Mouse (Mus musculus): ENCODE measurements around the gene Samsn1. TPM values are rescaled to one million over a fixed set of nuclear protein-coding genes. Genes with fewer than 3 reads are reported as not detected.
A peak's percentile ranks its signal among the peaks of the same experiment; 100 is the strongest.
"Not testable (repeated sequence)": the region's sequence is repeated elsewhere in the genome, so short reads cannot be mapped to it uniquely, and the experiment has no call there.

Gene Samsn1
- polyA plus RNA-seq, 1 experiment from 2014 or later, result 1.3 TPM

DNA sequence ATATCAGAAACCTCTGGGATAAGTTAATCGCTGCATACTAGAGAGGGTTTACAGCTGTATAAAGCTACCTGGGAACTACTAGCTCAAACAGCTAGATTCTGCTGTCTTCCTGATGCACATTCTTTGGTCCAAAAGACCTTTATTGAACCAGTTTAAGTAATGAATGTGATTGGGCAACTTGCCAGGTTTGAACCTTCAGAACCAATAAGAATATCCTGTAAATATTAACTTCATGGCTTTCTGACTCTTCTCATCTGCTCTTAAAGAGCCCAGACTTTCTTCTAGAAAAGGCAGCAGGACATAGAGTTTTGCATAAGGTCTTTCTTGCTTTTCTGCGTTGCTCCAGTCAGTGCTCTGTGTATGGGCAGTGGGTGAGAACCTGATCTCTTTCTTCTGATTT is 165.7 kb downstream of the Samsn1 start:
- Histone ChIP-seq H3K9me3 (no peaks in the 10 kb centered on the region), H3K27me3 (replicated peaks) (no peaks in the 10 kb centered on the region), H3K36me3 (replicated peaks) (no peaks in the 10 kb centered on the region), H3K9ac (no peak overlapping the region), H3K4me2 (no peak overlapping the region), H3K27ac (no peak overlapping the region), H3K4me3 (no peak overlapping the region), H3K4me1 (no peaks in the 10 kb centered on the region)
- WGBS, result 73% methylated on average over 2 of the region's 2 CpGs
- no peak for ATAC-seq (replicated peaks)

DNA sequence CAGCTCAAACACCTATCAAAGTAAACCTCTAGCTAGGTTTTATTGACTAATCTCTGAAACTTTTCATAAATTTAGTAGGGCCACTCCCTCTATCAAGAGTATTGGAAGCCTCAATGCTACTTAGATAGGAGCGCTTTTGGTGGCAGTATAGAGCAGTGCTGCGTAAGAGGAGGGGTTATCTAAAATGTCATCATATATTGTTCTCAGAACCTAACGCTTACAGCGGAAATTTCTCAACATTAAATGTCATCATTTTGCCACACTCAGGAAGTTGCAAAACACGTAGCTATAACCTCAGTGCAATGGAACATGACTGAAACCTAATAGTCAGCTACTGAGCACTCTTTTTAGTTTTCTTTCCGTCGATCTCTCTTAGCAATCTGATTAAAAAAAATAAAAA is 166.7 kb downstream of the Samsn1 start:
- Histone ChIP-seq H3K9me3 (no peaks in the 10 kb centered on the region), H3K9ac (no peak overlapping the region), H3K4me3 (no peak overlapping the region), H3K36me3 (replicated peaks) (no peaks in the 10 kb centered on the region), H3K4me1 (no peaks in the 10 kb centered on the region), H3K27me3 (replicated peaks) (no peaks in the 10 kb centered on the region), H3K27ac (no peak overlapping the region), H3K4me2 (no peak overlapping the region)
- no peak for ATAC-seq (replicated peaks)
- WGBS, result 95% methylated on average over 7 of the region's 7 CpGs

DNA sequence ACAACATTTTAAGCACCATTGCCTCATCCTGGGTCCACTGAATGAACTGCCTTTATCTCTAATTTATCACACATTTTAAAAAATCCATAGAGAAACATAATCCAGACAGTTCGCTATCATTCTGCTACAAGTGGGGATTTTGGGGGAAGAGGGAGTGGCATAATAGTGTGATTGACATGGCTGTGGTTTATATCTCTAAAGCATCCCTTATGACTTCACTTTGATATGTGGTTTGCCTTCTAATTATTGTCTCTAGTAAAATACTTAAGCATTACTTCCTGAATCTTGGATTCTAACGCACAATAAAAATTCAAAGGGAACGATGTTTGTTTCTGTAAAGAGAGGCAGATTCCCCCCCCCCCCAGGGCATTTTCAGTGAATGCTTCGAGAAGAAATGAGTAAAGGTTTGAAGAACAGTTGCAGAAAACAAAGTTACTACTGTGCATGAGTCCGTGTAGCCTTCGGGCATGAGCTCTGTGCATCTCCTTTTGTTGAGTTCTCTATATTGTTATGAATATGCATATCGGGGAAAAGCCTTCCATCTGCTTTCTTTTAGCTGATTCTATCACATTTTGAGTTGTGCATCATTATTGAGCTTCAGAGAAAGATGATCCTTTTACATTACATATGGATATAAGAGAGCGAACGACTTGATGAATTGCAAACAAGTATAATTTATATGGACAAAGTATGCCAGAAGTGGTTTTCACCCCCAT is 168.4 kb downstream of the Samsn1 start:
- Histone ChIP-seq H3K9ac (no peak overlapping the region), H3K27ac (no peak overlapping the region), H3K4me1 (no peaks in the 10 kb centered on the region), H3K9me3 (no peaks in the 10 kb centered on the region), H3K4me3 (no peak overlapping the region), H3K4me2 (no peak overlapping the region), H3K27me3 (replicated peaks) (no peaks in the 10 kb centered on the region), H3K36me3 (replicated peaks) (no peaks in the 10 kb centered on the region)
- 86% methylated on average over 9 of the region's 9 CpGs for WGBS
- no peak for ATAC-seq (replicated peaks)

DNA sequence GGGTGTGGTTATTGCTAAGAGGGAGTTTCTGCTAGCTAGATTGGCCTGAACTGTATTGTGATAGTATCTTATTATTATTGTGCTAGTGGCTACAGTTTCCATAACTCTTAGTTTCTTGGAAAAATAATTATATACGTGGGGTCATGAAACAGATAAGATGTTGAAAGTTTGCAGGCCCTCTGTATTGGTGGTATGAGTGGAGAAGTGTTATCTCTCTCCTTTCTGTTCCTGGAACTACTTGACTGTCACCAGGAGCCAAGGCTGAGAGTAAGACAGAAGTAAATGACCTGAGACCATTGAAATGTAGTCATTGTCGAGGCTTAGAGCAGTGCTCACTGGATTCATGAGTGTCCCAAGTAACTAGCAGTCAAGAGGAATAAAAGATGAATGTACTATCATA is 169.6 kb downstream of the Samsn1 start:
- Histone ChIP-seq H3K27ac (no peak overlapping the region), H3K4me1 (no peaks in the 10 kb centered on the region), H3K4me3 (no peak overlapping the region)

DNA sequence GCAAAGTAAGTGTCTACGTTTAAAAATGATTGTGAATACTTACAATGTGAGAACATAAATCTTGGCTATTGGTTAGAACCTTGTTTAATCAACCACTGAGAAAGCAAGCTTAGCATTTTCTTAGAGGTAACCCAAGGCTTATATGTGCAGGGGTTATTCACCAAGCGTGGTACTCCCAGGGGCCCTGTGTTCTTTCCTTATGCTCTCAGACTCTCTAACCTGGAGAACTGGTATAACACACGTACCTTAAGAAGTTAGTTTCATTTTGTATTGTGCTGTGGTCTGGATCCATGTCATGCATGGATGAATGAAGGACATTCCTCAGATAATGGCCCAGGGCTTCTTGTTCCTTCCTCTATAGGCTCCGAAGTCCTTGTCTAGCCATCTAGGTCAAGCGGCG is 173.0 kb downstream of the Samsn1 start:
- 91% methylated on average over 6 of the region's 6 CpGs for whole genome bisulfite sequencing
- H3K27me3 ChIP-seq (replicated peaks), result no peaks in the 10 kb centered on the region
- no peak overlapping the region for H3K9ac ChIP-seq
- H3K27ac ChIP-seq, result no peak overlapping the region
- H3K4me2 ChIP-seq, result no peak overlapping the region
- H3K4me1 ChIP-seq, result no peaks in the 10 kb centered on the region
- no peak for ATAC-seq (replicated peaks)
- no peaks in the 10 kb centered on the region for H3K9me3 ChIP-seq
- no peaks in the 10 kb centered on the region for H3K36me3 ChIP-seq (replicated peaks)
- no peak overlapping the region for H3K4me3 ChIP-seq

More for the DNA sequence above, 169.6 kb downstream of the Samsn1 start:
- Histone ChIP-seq H3K4me2 (no peak overlapping the region), H3K36me3 (replicated peaks) (no peaks in the 10 kb centered on the region), H3K9ac (no peak overlapping the region), H3K9me3 (no peaks in the 10 kb centered on the region), H3K27me3 (replicated peaks) (no peaks in the 10 kb centered on the region)
- WGBS, result 78% methylated on average over 2 of the region's 2 CpGs
- no peak for ATAC-seq (replicated peaks)

DNA sequence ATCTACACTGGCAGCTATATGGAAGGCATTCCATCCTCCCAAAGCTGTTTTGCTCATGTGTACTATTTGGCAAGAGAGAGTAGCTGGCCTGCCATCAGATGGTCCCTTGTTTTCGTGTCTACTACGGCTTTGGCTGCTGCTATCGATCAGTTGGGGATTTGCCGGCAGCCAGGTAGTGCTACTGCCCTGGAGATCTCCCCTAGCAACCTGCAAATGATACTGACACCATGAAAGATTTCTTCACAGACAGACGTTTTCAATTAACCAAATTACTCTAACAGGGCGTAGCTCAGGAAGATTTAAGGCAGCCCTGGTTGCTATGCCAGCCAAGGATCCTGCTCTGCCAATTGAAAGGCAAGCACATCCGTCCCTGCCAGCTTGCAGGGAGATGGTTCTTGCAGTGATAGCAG is 178.4 kb downstream of the Samsn1 start:
- no peak overlapping the region for H3K9ac ChIP-seq
- H3K4me1 ChIP-seq, result no peaks in the 10 kb centered on the region
- no peak overlapping the region for H3K27ac ChIP-seq
- H3K27me3 ChIP-seq (replicated peaks), result no peaks in the 10 kb centered on the region
- no peak overlapping the region for H3K4me3 ChIP-seq
- no peaks in the 10 kb centered on the region for H3K9me3 ChIP-seq
- H3K4me2 ChIP-seq, result no peak overlapping the region
- H3K36me3 ChIP-seq (replicated peaks), result no peaks in the 10 kb centered on the region
- WGBS, result 65% methylated on average over 7 of the region's 7 CpGs
- ATAC-seq (replicated peaks), result no peak

DNA sequence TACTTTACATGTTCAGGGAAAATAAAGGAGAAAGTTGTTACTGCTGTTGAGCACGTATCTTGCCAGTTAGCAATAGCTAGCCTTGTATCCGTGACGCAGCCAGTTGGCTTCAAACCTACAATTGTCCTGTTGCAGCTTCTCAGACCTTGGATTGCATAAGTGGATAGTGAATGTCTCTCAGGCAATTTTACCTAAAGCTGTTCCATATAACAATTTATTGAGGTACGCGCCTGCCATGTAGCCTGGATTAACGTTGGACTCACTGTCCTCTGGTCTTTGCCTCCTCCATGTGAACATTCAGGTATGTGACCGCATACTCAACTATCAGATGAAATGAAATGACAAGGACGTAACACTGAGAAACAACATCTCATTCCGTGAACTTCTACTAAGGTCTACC is 179.1 kb downstream of the Samsn1 start:
- no peaks in the 10 kb centered on the region for H3K27me3 ChIP-seq (replicated peaks)
- no peak overlapping the region for H3K27ac ChIP-seq
- WGBS, result 95% methylated on average over 9 of the region's 9 CpGs
- no peak overlapping the region for H3K9ac ChIP-seq
- no peak for ATAC-seq (replicated peaks)
- H3K4me2 ChIP-seq, result no peak overlapping the region
- no peaks in the 10 kb centered on the region for H3K4me1 ChIP-seq
- no peaks in the 10 kb centered on the region for H3K9me3 ChIP-seq
- H3K36me3 ChIP-seq (replicated peaks), result no peaks in the 10 kb centered on the region
- no peak overlapping the region for H3K4me3 ChIP-seq

DNA sequence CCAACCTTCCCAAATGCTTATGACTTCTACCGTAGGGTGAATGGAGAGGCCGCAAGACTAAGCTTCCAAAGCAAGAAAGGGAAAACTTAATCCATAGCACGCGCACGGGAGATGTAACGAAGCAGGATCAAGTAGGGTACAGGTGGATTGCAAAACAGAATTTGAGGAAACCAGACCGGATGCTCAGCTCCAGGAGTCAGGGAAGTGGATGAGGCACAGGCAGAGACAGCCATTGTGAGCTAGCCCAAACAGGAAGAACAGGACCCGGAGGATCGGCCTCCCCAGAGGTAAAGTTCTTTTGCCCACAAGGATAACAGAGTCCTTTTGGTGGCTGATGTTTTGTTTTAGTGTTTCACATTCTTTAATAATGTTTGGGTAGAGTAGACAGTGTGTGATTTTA is 179.5 kb downstream of the Samsn1 start:
- no peak overlapping the region for H3K4me3 ChIP-seq
- H3K9ac ChIP-seq, result no peak overlapping the region
- no peak overlapping the region for H3K4me2 ChIP-seq
- no peaks in the 10 kb centered on the region for H3K36me3 ChIP-seq (replicated peaks)
- no peaks in the 10 kb centered on the region for H3K4me1 ChIP-seq
- no peaks in the 10 kb centered on the region for H3K9me3 ChIP-seq
- H3K27ac ChIP-seq, result no peak overlapping the region
- no peaks in the 10 kb centered on the region for H3K27me3 ChIP-seq (replicated peaks)
- ATAC-seq (replicated peaks), result no peak
- WGBS, result 91% methylated on average over 9 of the region's 9 CpGs

DNA sequence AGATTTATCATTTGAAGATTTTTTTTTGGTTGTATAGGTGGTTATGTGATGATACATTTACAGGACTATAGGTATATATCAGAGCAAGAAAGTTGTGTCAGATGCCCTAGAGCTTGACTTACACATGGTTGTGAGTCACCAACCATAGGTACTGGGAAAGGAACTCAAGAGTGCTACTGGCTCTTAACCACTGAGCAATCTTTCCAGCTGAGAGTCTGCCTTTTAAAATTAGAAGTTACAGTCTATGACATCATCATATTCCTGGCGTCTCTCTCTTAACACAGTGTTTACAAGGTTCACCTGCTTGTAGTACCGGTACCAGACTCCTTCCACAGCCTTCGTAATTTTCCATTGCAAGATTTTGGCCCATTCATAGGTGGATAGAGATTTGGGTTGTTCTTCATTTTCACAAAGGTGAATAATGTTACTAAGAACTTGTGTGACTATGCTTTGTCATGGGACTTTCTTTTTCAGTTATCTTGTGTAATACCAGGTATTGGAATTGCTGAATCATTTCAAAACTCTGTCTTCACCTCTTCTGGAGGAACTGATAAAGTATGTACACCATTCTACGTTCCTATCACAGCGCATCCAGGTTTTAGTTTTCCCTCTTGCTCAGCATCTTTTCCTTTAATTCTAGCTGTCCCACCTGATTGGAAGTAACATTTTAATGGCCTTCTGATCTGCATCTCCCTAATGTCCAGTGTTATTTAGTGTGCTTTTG is 184.2 kb downstream of the Samsn1 start:
- Histone ChIP-seq H3K9ac (no peak overlapping the region), H3K9me3 (no peaks in the 10 kb centered on the region), H3K27ac (no peak overlapping the region), H3K4me2 (no peak overlapping the region), H3K27me3 (replicated peaks) (no peaks in the 10 kb centered on the region), H3K36me3 (replicated peaks) (no peaks in the 10 kb centered on the region), H3K4me3 (no peak overlapping the region), H3K4me1 (no peaks in the 10 kb centered on the region)
- no peak for ATAC-seq (replicated peaks)
- WGBS, result 92% methylated on average over 5 of the region's 5 CpGs

DNA sequence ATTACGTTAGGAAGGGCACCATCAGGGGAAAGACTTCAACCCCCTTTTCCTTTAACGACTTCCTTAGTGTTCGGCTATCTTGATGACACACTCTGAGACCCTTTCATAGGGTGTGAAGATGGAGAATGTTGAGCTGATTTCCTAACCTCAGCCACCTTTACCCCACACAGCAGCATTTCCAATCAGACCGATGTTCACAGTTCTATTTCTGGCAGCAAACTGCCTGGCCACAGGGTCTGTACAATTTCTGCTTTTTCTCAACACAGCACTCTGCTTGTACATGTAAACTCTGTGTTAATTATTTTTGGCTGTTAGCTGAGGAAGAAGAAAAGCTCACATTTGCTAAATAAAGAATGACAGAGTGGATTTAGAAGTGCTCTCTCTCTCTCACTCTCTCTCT is 190.7 kb downstream of the Samsn1 start:
- Histone ChIP-seq H3K9me3 (no peaks in the 10 kb centered on the region), H3K4me2 (no peak overlapping the region), H3K36me3 (replicated peaks) (no peaks in the 10 kb centered on the region), H3K4me3 (no peak overlapping the region), H3K27me3 (replicated peaks) (no peaks in the 10 kb centered on the region), H3K9ac (no peak overlapping the region), H3K4me1 (no peaks in the 10 kb centered on the region), H3K27ac (no peak overlapping the region)
- no peak for ATAC-seq (replicated peaks)
- WGBS, result 84% methylated on average over 4 of the region's 4 CpGs

DNA sequence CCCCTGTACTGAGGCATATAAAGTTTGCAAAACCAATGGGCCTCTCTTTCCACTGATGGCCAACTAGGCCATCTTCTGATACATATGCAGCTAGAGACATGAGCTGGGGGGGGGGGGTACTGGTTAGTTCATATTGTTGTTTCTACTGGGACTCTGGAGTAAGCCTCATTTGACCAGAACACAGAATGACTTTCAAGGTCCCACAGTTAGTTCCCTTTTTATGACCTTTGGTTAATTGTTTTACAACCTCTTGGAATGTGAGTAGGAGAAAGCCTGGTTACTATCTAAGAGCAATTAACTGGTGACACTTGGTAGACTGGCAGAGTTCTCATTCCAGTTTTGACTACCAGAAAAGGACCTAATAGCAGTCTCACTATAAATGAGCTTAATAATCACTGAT is 195.1 kb downstream of the Samsn1 start:
- not testable (repeated sequence) for H3K4me2 ChIP-seq; H3K36me3 ChIP-seq (replicated peaks); ATAC-seq (replicated peaks); H3K27ac ChIP-seq; H3K27me3 ChIP-seq (replicated peaks); H3K9me3 ChIP-seq; H3K4me3 ChIP-seq; H3K9ac ChIP-seq; H3K4me1 ChIP-seq

DNA sequence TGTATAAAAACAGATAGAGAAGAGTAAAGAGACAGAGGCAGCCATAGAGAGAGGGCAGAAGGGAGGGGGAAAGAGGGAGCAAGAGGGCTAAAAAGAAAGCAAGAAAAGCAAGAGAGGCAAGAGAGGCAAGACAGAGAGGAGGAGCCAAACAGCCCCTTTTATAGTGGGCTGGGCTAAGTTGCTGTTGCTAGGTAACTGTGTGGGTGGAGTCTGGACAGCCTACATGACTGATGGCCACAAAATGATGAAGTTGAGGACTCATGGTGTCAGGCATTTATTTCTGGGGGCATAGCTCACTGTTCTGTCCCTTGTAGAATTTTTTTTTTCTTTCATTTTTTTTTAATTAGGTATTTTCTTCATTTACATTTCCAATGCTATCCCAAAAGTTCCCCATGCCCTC is 195.6 kb downstream of the Samsn1 start:
- no peak overlapping the region for H3K9ac ChIP-seq
- H3K36me3 ChIP-seq (replicated peaks), result no peaks in the 10 kb centered on the region
- H3K4me1 ChIP-seq, result no peaks in the 10 kb centered on the region
- H3K4me3 ChIP-seq, result no peak overlapping the region
- no peak overlapping the region for H3K27ac ChIP-seq
- no peak; the same call in 1 of the 2 replicates for ATAC-seq (replicated peaks)
- H3K27me3 ChIP-seq (replicated peaks), result no peaks in the 10 kb centered on the region
- H3K9me3 ChIP-seq, result no peaks in the 10 kb centered on the region
- no peak overlapping the region for H3K4me2 ChIP-seq

DNA sequence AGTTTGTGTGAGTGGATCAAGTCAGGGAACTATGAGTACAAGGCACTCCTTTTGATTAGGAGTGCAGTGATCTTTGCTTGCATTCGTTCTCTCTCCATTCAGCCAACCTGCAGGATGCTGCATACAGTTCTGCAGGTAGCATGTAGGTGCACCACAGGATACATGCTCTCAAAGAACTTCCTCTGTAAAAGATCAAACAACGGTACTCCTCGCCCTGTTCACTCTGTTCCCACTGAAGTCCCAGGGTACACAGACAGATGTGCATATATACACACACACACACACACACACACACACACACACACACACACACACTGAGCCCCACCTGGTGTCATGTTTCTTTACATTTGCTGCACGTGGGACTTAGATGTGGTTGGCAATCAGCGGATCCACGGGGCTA is 198.9 kb downstream of the Samsn1 start:
- WGBS, result 67% methylated on average over 6 of the region's 6 CpGs
- H3K4me2 ChIP-seq, result no peak overlapping the region
- no peak overlapping the region for H3K9ac ChIP-seq
- no peak overlapping the region for H3K27ac ChIP-seq
- peak; percentile 91 for ATAC-seq (replicated peaks)
- no peaks in the 10 kb centered on the region for H3K36me3 ChIP-seq (replicated peaks)
- H3K27me3 ChIP-seq (replicated peaks), result no peaks in the 10 kb centered on the region
- H3K4me1 ChIP-seq, result no peaks in the 10 kb centered on the region
- no peaks in the 10 kb centered on the region for H3K9me3 ChIP-seq
- no peak overlapping the region for H3K4me3 ChIP-seq
